Comparison of ENCODE assay signal across 20 mouse cellular contexts in genomic region chr11:118280218-118280617, GRCm38 (mm10). TPM values are rescaled to one million over a fixed set of nuclear protein-coding genes. Genes with fewer than 3 reads are reported as not detected.
DNase-seq lines count a peak whose midpoint lies in the region; ATAC-seq lines count a peak whose summit lies in the region.
"Had no signal": no experiment of that assay in that cellular context is flagged by ENCODE, and none has a peak within 500 bp of the region (broad histone marks: within the 10 kb centered on the region; RNA-seq: fewer than 3 reads in every experiment).

No protein-coding gene starts in this region.

- no peaks in the 10 kb centered on the region for H3K27me3 ChIP-seq in heart, embryonic 15.5 days
- H3K27me3 ChIP-seq: embryonic facial prominence, embryonic 13.5 days; embryonic facial prominence, embryonic 15.5 days; forebrain, embryonic 13.5 days; forebrain, embryonic 15.5 days had no signal

- H3K36me3 ChIP-seq in heart, embryonic 15.5 days, result peaks cover 90% of the 10 kb centered on the region

- no peak for DNase-seq in heart, adult 11 months
- peak; percentile 66 for DNase-seq in gonadal fat pad, adult 2 months (ENCODE audit: low read depth)
- no peak for DNase-seq in cerebellum, adult 18-20 months
- DNase-seq in cerebellum, adult 11-12 months, result no peak
- DNase-seq: adrenal gland, adult 2 months; adrenal gland, postnatal 10 days; adrenal gland, postnatal 25 days; cerebellum, adult 11 months; cerebellum, adult 8-10 months; cerebellum, adult 9-11 months; cerebellum, postnatal 14 days; cerebellum, postnatal 36 days; embryo, embryonic 11 days; forebrain, postnatal 0 days had no signal

- no peak overlapping the region for H3K4me2 ChIP-seq in heart, embryonic 15.5 days
- H3K4me2 ChIP-seq: embryonic facial prominence, embryonic 13.5 days; embryonic facial prominence, embryonic 15.5 days; forebrain, embryonic 13.5 days; forebrain, embryonic 15.5 days had no signal

- no peak overlapping the region for H3K4me3 ChIP-seq in heart, embryonic 15.5 days
- H3K4me3 ChIP-seq: embryonic facial prominence, embryonic 13.5 days; embryonic facial prominence, embryonic 15.5 days; erythroblast, embryonic 14.5 days; forebrain, embryonic 13.5 days; forebrain, embryonic 15.5 days had no signal

- no peak for ATAC-seq in heart, embryonic 15.5 days (replicated peaks; ENCODE audit: insufficient number of reproducible peaks, insufficient read depth, low FRiP score, low read depth)
- ATAC-seq: forebrain, embryonic 13.5 days; forebrain, embryonic 15.5 days; forebrain, postnatal 0 days had no signal

- H3K27ac ChIP-seq in heart, embryonic 15.5 days, result no peak overlapping the region
- H3K27ac ChIP-seq: embryonic facial prominence, embryonic 13.5 days; embryonic facial prominence, embryonic 15.5 days; forebrain, embryonic 13.5 days; forebrain, embryonic 15.5 days had no signal

- no peaks in the 10 kb centered on the region for H3K4me1 ChIP-seq in heart, embryonic 15.5 days (replicated peaks)
- H3K4me1 ChIP-seq: embryonic facial prominence, embryonic 13.5 days; embryonic facial prominence, embryonic 15.5 days; forebrain, embryonic 13.5 days; forebrain, embryonic 15.5 days had no signal

- 89% methylated on average over 3 of the region's 3 CpGs for WGBS in heart, embryonic 15.5 days

- peak overlapping the region; percentile 25; the same call in 1 of the 2 replicates for H3K9ac ChIP-seq in heart, embryonic 15.5 days
- H3K9ac ChIP-seq: embryonic facial prominence, embryonic 13.5 days; embryonic facial prominence, embryonic 15.5 days; forebrain, embryonic 13.5 days; forebrain, embryonic 15.5 days; forebrain, postnatal 0 days had no signal

- H3K9me3 ChIP-seq in heart, embryonic 15.5 days (replicated peaks), result no peaks in the 10 kb centered on the region
- H3K9me3 ChIP-seq: embryonic facial prominence, embryonic 13.5 days; embryonic facial prominence, embryonic 15.5 days; forebrain, embryonic 13.5 days; forebrain, embryonic 15.5 days had no signal

RNA-seq across cellular contexts. Expression of gene Usp36, which starts 9.8 kb away (rescaled TPM):
- polyA plus RNA-seq in heart, embryonic 15.5 days (2015; fragmentation: Nextera tagmentation; extraction: Ambion mirVana), result 11.6 and 16.7 TPM in 2 replicates
- 11.6 and 13.6 TPM in 2 replicates for polyA plus RNA-seq in gonadal fat pad, adult 2 months (2012; rRNA removed)

RNA-seq across cellular contexts. Expression of gene Cyth1, which starts 31.8 kb away (rescaled TPM):
- polyA plus RNA-seq in heart, embryonic 15.5 days (2015; fragmentation: Nextera tagmentation; extraction: Ambion mirVana), result 18.0 and 24.4 TPM in 2 replicates
- polyA plus RNA-seq in gonadal fat pad, adult 2 months (2012; rRNA removed), result 18.2 and 19.6 TPM in 2 replicates
